Mouse (Mus musculus): ENCODE measurements around the gene Med13l.

- no peak for TF ChIP-seq CTCF (IDR thresholded peaks at IDR 0.05; ENCODE audit: low read depth)
- no peak for TF ChIP-seq EP300 (IDR thresholded peaks at IDR 0.05; ENCODE audit: low read depth)
These were observed 95.5 kb downstream of the Med13l start for GRCm38 (mm10) chr5:118655966-118656365.
